Mouse (Mus musculus) bone marrow, adult 2 months (tissue): ENCODE results near the gene Olfr624.
A peak's percentile ranks its signal among the peaks of the same experiment; 100 is the strongest.

Experiments
- CTCF ChIP-seq: fragments of 200-500 bp; IDR thresholded peaks from 2 replicates; pipeline ENCODE4 v1.5.1; 2011; ENCODE audit warnings: low read length, control low read depth; ENCODE audit not compliant: control insufficient read depth, insufficient read depth
- POLR2A ChIP-seq: fragments of 200-500 bp; IDR thresholded peaks from 2 replicates; pipeline ENCODE4 v1.6.1; 2011; ENCODE audit warnings: low read depth, mild to moderate bottlenecking, control low read depth, low read length, borderline replicate concordance; ENCODE audit not compliant: control insufficient read depth

- peak; percentile 49; the same call in 1 of the 2 replicates for TF ChIP-seq CTCF
- TF ChIP-seq POLR2A: no peak
Observed at GRCm38 (mm10) chr7:103712024-103712423, 41.0 kb upstream of the Olfr624 start.
